Mouse (Mus musculus) cerebellum, adult 9-10 months (tissue): Measurements from ENCODE around the gene Mpeg1.

Source experiments
- DNase-seq: peaks from one replicate; pipeline ENCODE4 v3.0.0; 2022

Mpeg1 gene

DNA sequence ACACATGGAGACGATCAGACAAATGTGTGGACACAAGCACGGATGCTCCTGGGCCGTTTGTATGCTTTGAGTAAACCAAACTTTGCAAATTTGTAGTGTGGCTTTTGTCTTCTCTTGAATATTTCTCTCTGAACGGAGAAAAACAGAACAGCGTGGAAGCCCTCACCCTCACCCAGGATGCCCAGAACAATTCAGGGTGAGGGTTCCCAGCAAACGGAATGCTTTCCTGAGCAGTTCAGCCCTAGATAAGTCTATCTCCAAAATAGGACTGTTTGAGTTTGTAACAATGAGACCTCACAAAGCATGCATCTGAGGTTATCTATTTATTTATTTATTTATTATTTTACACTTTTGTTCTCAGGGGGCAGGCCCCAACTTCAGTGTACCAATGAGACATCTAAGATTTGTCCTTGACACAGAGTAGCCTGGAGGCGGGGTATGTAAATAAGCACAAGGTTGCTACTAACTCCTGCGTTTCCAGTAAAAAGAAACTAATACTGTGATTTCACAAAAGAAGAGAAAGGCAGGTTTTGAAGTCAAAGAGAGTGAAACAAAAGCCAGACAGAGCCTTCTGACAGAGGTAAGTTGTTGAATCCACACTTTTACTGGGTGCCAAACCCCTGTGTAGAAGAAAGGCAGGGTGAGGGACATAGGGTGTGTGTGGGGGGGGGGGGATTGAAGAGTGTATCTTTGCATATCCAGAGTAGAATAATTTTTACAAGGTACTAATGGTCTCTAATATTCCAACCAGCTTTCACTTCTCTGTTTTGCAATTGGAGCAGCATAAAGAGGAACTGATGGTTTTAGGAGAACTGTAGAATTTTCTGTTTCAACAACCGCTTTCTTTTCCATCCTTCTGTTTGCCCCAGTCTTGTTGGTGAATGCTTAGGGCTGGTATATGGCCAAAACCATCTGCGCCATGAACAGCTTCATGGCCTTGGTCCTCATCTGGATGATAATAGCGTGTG, at the start of gene Mpeg1:
Gene Mpeg1, plus strand, starts transcription at position 498 of the 968 bp plus-strand sequence.
- DNase-seq, result no peak

DNA sequence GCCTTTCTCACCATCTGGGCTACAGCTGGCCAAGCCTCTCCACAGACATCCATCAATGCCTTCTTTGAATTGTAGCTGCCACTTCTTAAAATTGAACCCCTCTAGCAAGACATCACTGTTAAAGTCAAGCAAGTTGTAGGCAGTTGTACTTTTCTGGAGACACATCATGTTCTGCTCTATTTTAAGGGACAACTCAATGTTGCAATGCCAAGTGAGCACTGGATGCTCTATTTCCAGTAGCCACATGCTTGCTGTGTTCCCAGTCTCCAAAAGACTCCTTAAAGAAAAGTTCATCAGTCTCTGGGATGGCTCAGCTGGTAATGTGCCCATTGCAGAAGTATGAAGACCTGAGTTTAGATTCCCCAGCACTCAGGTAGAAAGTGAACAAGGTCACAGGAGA, 46.8 kb upstream of the Mpeg1 start:
- no peak for DNase-seq

DNA sequence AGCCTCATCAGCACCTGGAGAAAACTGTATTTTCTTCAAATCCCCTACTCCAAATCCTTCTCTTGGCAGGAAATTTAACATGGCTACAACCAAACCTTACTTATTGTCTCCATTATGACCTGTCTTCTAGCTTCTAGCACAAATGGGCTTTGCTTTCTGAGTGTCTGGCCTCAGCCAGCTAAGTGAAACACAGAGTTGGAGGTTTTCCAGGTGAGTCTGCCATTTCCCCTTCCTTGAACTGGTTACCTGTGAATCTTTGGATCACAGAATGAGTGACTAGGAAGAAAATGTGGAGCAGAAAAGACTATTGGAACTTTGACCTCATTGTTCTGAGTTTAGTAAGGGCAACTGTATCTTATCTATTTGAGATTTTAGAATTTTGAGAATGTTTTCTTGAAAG, 43.2 kb upstream of the Mpeg1 start, which contains the start of gene Olfr1441:
Gene Olfr1441, plus strand, starts transcription at position 73 of the 400 bp plus-strand sequence.
- no peak for DNase-seq

DNA sequence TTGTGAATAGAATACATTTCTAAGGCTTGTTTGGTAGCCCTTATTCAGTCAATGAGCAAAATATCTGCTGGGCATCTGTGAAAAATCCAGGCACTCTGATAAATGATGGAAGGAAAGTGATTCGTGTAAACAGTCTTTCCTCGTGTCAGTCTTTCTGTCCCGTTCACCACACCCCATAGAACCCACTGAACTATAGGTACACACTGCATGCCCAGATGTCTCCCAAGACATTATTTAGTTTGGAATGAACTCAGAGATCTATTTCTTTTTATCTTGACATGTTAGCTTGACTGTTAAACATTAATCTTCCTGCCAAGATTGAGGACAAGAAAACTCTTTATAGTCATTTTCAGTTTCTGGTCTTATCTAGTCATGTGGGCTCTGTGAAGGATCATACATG, 42.3 kb upstream of the Mpeg1 start:
- DNase-seq, result no peak

DNA sequence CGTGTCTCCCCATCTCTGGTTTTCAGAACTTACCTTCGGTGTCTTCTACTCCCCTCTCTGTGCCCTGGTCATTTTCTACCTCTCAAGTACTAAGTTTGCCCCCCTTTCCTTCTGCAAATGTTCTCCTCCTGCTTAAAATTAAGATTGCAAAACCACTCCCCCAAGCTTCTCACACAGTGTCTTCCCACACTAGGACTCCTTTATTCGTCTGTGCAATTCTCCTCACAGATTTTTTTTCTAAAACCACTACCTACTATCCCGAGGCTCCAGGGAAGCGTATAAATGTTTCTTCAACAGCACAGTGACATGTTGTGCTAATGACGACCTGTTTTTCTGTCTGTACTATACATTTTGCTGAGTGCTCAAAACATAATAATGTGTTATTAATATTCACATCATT, 40.0 kb upstream of the Mpeg1 start:
- no peak for DNase-seq

DNA sequence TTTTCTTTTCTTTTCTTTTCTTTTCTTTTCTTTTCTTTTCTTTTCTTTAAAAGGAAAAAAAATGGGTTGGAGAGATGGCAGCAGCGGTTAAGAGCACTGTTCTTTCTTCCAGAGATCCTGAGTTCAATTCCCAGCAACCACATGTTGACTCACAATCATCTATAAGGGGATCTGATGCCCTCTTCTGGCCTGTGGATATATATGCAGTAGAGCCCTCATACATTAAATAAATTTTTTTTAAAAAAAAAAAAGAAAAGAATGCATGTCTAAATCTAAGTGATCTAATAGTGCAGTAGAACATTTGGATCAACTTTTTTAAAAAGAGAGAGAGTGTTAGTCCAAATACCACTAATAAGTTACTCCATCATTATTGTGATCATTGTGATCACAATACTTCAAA, 38.9 kb upstream of the Mpeg1 start:
- DNase-seq, result no peak

DNA sequence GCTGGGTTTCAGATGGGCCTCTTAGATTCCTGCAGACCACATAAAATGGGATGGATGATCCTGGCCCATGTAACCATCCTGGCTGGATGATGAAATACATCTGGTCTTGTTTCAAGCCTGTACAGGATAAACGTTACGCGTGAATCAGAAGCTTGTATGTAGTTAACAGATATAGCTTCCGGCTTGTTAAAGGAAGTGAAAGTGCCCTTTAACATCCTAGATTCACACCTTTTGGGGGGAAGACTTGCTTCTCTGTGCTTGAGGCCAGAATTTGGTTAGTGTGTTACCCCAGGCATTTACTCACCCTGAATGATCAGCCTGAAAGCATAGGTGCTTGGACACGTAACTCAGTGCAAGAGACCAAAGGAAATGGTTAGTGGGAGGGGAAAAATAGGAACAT, 33.5 kb upstream of the Mpeg1 start:
- no peak for DNase-seq

DNA sequence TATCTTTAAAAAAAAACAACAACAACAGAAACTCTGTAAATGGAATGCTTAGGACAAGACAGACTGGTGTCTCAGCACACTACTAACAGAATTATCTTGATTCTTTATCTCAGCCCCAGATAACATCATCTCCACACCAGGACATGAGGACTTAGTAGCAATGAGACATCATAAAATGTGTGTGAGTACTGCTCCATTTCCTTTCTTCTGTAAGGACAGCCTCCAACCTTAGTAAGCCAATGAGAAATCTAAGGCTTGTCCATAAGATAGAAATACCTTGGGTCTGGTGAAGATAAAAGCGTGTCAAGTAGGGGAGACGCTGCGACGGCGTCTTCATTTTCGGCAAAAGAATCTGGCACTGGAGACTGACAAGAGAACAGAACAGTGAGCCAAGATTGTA, 33.0 kb upstream of the Mpeg1 start, which contains the start of gene Pfpl:
Gene Pfpl, plus strand, starts transcription at position 301 of the 400 bp plus-strand sequence.
- DNase-seq, result no peak

DNA sequence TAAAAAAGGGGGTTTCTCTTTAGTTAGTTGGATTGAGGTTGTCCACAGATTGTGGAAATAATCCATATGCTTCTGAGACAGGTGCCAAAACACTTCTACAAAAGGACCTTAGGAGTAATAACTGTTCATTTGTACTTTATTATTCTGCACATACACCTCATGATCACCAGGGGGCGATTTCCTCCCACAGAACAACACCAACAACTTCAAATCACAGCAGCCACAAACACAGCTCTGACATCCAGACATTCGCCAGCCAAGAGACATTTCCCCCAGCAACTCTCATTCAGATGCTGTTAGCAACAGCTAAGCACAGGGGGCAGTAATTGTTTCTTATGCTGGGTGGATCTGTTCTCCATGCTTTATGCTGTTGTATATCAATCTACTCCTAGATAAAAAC, 27.5 kb upstream of the Mpeg1 start:
- DNase-seq, result peak; percentile 31

DNA sequence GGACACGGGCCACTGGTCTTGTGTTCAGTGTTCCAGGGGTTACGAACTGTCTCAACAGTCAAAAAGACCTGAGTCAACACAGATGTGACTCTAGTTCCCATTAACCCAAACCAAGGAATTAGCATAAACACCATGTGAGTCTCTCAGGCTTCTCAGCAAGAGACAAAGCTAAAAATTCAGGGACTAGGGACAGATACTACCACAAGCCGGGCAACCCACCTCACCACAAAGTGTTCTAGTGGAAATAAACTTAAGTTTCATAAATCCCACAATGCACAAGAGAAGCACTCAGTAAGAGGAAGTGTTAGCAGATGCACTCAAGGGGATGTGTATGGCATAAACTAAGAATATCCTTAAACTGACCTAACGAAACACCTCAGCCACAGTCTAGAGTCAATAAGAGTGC, 25.6 kb upstream of the Mpeg1 start:
- no peak for DNase-seq

DNA sequence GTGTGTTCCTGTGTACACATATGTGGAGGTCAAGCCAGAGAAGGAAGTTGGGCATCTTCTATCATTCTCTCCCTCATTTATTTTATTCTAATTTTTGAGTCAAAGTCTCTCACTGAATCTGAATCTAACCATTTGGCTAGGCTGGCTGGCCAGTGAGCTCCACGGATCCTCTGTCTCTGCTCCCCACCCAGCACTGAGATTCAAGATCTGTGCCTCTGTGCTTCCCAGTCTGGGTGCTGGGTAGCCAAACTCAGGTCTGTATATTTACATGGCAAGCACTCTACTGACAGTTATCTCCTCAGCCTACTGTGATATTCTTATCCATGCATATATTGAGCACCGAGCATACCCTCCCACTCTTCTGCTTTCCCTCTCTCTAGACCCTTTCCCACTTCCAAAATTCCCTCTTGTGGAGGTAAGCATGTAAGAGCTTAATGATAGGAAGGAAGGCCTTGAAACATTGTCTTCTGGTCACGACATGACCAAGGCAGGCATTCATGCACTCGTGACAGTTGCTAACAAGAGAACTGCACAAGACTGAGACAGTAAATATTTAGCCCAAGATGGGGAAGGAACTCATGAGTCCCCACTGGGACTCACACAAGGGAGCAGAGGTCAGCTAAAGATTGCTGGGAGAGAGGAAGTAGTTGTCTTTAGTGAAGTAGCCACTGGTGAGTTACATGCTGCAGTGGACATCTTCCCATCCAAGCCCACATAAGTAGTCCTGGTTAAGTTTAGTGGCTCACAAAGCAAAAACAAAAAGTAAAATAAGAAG, 24.6 kb upstream of the Mpeg1 start:
- no peak for DNase-seq

DNA sequence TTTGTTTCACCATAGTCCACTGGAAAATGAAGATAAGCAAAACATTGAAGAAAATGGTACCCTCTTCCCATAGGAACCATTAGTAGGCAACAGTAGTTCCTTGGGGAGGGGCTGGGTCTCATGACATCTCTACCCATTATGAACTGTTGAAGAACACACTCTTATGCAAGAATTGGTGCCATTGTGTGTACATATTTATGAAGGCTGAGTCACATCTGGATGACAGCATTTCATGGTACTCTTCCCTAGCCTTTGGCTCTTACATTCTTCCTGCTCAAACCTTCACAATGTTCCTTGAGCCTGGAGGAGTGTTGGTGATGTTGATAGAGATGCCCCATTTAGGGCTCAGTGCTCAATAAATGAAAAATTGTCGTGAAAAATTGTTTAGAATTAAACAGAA, 21.0 kb upstream of the Mpeg1 start:
- DNase-seq, result no peak

DNA sequence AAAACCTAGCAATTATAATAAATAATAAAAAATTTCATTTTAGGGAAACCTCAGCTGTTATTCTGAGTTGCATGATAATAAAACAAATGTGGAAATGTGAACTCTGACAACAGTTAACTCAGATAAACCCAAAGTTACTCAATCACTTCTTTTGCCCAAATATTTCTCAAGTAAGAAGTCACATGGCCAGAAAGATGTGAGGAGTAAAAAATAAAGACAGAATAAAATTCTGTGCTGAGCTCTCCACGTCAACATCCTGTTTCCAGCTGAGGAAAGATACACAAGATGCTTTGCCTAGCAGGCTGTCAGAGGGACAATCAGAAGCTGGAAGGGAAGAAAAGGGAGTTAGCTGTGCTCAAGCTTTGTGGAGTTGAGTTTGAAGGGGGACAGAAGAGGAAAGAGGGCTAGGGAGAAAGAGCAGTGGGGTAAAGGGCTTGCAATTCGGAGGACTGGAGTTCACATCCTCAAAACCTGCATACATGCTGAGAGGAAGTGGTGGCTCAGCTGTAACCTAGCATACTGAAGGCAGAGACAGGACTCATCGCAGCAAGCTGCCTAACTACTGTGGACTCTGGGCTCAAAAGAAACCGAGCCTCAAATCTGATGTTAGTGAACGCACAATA, 20.4 kb upstream of the Mpeg1 start:
- no peak for DNase-seq

DNA sequence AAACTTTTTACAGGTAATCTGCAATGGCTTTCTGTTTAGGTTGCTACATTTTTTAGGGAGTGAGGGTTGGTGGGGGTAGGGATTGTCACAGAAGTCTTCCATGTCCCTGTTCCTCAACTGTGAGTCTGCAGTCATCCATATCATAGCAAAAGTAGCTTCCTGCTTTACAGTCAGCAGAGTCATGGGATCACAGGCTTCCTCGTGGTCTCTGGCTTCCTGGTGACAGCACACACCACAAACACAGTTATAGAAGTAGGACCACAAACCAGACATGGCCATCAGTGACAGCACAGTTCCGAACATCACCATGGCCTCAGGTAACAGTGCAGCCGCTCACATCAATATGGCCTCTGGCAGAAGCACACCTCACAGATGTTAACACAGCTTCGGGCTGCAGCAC, 18.0 kb upstream of the Mpeg1 start:
- DNase-seq, result no peak

DNA sequence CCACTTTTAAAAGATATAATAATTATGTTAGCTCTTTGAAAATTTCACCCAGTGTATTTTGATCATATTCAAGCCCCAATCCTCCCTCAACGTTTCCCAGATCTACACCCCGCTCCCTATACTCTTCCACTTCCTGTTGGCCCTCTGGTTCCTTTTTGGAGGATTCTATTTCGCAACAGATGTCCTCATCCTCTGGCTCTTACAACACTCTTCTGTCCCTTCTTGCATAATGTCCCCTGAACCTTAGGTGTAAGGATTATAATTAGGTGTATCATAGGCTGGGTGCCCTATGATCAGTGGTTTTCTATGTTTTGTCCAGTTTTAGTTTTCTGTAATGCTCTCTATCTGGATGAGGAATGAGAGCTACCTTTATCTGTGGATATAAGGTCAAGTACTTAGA, 15.6 kb upstream of the Mpeg1 start:
- no peak for DNase-seq

DNA sequence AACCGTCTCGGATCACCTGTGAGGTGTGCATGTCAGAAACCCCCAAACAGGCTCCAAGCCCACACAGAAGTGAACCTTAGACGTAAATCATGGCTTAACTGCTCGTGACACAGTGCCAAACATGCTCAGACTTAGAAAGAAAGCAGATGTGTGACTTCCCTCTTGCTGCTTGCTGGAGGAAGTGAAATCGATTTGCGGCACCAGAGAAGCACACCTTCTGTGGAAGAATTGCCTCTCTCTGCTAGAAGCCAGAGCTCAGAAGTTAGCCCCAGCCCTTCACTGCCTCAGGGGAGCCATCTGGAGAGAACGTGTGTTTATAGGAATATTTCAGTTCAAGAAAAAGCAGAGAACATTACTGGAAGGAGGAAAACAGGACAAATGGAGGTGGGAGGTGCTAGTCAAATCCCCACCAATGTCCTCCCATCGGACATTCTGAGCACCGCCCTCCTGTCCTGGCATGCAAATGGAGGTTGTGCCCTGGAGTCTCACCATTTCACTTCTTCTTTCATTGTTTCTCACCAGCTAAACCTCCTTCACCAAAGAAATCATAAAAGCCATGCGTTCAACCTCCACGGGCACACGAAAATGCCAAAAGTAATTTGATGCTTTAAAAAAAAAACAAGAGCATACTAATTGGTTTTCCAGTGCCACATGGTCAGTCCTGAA, 3.0 kb upstream of the Mpeg1 start:
- DNase-seq, result no peak

DNA sequence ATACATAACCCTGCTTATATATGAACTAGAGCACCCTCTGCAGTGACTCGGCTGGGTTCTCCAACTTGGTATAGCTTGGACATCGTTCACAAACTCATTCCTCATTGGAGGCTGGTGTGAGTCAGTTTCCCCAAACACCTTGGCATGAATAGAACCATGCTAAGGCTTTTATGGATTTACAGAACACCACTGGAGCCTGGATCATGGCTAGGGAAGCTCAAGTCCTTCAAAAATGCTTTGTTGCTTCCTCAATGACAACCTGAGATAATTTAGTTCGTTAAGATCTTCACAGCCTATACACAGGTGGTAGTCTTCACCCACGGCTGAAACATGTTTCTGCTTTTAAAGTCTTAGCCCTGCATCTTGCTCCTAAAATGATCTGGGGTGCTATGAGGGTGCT, 1.1 kb upstream of the Mpeg1 start:
- no peak for DNase-seq

DNA sequence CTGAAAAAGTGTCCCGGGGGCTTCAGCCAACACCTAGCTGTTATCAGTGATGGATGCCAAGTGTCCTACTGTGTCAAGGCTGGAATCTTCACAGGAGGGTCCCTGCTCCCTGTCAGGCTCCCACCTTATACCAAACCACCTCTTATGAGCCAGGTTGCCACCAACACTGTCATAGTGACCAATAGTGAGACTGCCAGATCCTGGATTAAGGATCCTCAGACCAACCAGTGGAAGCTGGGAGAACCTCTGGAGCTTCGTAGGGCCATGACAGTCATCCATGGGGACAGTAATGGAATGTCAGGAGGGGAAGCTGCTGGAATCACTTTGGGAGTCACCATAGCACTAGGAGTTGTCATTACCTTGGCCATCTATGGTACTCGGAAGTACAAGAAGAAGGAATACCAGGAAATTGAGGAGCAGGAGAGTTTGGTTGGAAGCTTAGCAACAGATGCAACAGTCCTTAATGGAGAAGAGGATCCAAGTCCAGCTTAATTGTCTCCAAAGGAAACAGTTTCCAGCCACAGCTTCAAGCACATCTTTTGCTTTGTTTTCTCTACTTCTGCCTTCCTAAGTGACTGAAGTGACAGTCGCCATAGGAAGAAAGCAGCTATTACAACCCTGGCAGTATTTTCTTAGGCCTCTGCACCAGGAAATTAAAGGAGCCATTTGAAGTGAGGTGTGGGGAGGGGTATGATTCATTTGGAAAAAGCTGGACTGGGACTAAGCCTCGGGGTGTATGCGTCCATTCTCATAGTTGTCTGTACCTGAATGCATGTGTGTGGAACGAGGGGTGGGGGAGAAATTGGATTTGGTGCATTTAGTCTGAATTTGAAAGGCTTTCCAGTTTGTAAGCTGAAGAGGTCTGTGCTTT, 2.5 kb downstream of the Mpeg1 start:
- no peak for DNase-seq

DNA sequence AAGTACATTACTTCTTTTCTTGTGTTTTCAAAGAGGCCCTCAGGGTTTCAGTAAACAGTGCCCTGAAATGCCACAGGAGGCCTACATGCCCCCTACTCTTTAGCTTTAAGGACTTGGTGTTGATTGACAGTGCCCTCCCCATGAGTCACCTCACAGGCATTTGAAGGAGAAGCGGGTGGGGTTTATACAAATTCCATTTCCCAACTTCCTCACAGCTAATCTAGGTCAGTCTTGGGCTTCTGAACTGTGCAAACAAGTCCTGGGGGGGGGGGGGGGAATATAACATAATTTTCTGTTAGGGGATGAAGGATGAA, 3.1 kb downstream of the Mpeg1 start:
- DNase-seq, result no peak

DNA sequence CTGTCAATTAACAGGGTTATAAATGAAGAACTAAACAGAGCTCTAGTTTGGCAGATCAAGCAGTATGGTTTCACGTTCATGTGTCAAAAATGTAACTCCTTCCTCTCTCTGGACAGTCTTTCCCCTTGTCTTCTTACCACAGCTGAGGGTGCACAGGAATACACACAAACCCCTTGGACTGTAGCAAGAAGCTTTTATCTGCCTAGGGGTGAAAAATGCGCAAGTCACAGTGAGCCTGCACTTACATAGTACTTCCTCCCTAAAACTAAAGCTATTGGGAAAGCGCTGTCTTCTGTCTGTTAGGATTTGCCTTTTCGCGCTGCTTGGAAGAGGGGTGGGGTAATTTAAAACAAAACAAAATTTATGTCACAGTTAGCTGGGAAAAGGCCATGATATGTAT, 3.5 kb downstream of the Mpeg1 start:
- no peak for DNase-seq

DNA sequence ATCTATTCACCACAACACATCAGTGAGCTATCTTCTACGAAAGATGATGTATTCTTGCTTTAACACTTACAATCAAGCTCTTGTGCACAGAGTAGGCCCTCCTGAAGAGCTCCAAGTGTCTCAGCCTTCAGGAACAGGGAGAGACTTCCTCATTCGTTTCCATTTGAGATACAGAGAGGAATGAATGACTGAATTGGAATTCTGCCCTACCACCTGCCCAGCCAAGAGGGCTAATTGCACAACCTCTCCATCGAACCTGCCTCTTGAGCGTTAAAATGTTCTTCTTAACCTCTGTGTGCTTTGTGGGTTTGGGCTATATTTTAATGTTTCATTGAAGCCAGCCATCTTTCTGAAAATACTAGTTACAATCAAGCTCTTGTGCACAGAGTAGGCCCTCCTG, 4.1 kb downstream of the Mpeg1 start:
- no peak for DNase-seq

DNA sequence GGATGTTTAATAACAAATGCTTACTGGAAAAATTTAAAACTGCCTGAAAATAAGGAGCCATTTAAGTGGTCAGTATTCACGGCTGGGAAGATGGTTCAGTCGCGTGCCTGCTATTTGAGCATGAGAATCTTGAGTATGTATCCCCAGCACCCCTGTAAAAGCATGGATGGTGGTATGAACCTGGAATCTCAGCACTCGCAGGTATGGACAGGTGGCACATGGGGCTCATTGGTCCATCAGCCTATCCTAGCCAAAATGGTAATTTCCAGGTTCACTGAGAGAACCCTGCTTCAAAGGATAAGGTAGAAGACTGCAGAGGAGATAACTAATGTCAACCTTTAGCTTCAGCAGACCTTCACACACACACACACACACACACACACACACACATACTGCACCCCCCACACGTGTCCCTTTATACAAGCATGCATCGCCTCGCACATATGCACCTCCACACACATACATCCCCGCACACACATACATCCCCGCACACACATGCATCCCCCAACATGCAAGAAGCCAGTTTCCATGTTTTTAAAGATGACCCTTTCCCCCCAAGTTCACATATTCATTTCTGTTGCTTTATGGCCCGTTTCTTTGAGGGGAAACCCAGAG, 5.1 kb downstream of the Mpeg1 start:
- no peak for DNase-seq
